Mouse (Mus musculus) midbrain, embryonic 15.5 days (tissue): ENCODE results near the gene Ltbp4. TPM values are rescaled to one million over a fixed set of nuclear protein-coding genes. Genes with fewer than 3 reads are reported as not detected.

ENCODE experiments used
- ATAC-seq: fragments of 200-750 bp; cut with Nextera tagmentation; replicated peaks from 2 replicates; pipeline ENCODE4 v1.8.0; 2017; ENCODE audit warnings: moderate TSS enrichment
- H3K27ac ChIP-seq: fragments of 300-500 bp; sonication (generic); 2 replicates; pipeline ENCODE4 v1.5.1; 2015; ENCODE audit warnings: mild to moderate bottlenecking, inconsistent platforms
- H3K27me3 ChIP-seq: fragments of 300-500 bp; sonication (generic); replicated peaks from 2 replicates; pipeline ENCODE4 v1.6.1; 2015; ENCODE audit warnings: inconsistent platforms
- H3K36me3 ChIP-seq: fragments of 300-500 bp; sonication (generic); replicated peaks from 2 replicates; pipeline ENCODE4 v1.6.1; 2015; ENCODE audit warnings: inconsistent platforms
- H3K4me1 ChIP-seq: fragments of 300-500 bp; sonication (generic); 2 replicates; pipeline ENCODE4 v1.6.1; 2015; ENCODE audit warnings: inconsistent platforms
- H3K4me2 ChIP-seq: fragments of 300-500 bp; sonication (generic); 2 replicates; pipeline ENCODE4 v1.6.1; 2015; ENCODE audit warnings: inconsistent platforms, mild to moderate bottlenecking, moderate library complexity
- H3K4me3 ChIP-seq: fragments of 300-500 bp; sonication (generic); 2 replicates; pipeline ENCODE4 v1.5.1; 2015; ENCODE audit warnings: mild to moderate bottlenecking, inconsistent platforms
- H3K9ac ChIP-seq: fragments of 300-500 bp; sonication (generic); 2 replicates; pipeline ENCODE4 v1.6.1; 2015; ENCODE audit warnings: mild to moderate bottlenecking, inconsistent platforms
- H3K9me3 ChIP-seq: fragments of 300-500 bp; sonication (generic); 2 replicates; pipeline ENCODE4 v1.6.1; 2016; ENCODE audit warnings: inconsistent platforms
- WGBS: fragments of 180-500 bp; shearing (Covaris S2); methylation state at CpG from one replicate; pipeline ENCODE4 v1.1.7; 2015; ENCODE audit warnings: mixed read lengths; 5-methylcytosine and 5-hydroxymethylcytosine counted together
- polyA plus RNA-seq: library from polyadenylated mRNA; unstranded; fragments of >200 nt; fragmentation: Nextera tagmentation; extraction: Ambion mirVana; gene quantifications from 2 replicates; pipeline ENCODE4 v1.2.1, GENCODE M21; 2015

Gene Ltbp4
- polyA plus RNA-seq, 1 experiment from 2014 or later: 13.4 TPM

GRCm38 (mm10) chr7:27261888-27262287, 75.6 kb downstream of the Ltbp4 start:
- Histone ChIP-seq H3K9me3 (no peaks in the 10 kb centered on the region), H3K36me3 (peaks cover 24% of the 10 kb centered on the region), H3K4me1 (peaks cover 31% of the 10 kb centered on the region), H3K4me2 (no peak overlapping the region), H3K27me3 (no peaks in the 10 kb centered on the region), H3K27ac (no peak overlapping the region), H3K9ac (no peak overlapping the region), H3K4me3 (no peak overlapping the region)
- ATAC-seq: no peak
- WGBS: 69% methylated on average over 6 of the region's 6 CpGs

DNA sequence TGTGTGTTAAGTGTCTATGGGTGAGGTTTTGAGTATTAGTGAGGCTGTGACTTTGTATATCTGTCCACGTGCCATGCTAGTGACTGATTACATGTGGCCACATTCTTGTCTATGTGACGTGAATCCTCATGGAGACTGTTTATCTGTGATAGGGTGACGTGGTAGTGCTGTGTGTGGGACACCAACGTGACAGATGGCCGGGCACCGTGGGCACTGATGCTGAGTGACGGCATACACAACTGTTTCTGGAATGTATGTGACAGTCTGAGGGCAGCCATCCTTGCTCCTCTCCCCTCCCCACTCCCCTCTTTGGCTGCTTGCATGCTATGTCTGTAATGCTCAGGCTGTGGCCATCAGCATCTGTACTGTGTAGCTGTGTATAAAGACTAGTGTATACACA, 76.6 kb downstream of the Ltbp4 start:
- Histone ChIP-seq H3K27me3 (no peaks in the 10 kb centered on the region), H3K4me1 (peaks cover 31% of the 10 kb centered on the region), H3K36me3 (peaks cover 16% of the 10 kb centered on the region), H3K4me3 (peak overlapping the region; percentile 83), H3K27ac (peak overlapping the region; percentile 93; the same call in 1 of the 2 replicates), H3K9ac (peak overlapping the region; percentile 94; the same call in 1 of the 2 replicates), H3K9me3 (no peaks in the 10 kb centered on the region), H3K4me2 (peak overlapping the region; percentile 86)
- no peak for ATAC-seq
- 40% methylated on average over 7 of the region's 7 CpGs for WGBS

DNA sequence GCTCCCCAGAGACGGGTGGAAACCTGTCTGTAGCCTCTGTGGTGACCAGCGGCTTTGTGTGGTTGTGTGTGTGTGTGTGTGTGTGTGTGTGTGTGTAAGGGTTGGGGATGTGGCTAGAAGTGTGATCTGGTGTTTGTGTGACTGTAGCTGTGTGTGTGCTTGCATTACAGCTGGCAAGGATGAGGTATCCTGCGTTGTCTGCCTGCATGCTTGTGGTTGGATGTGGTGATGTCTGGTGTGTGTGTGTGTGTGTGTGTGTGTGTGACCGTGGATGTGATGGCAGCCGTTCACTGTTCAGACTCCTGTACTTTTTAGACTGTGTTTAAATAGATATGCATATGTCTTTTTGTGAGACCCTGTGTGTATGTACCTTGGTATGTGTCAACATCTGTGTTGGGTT, 77.7 kb downstream of the Ltbp4 start:
- 10% methylated on average over 5 of the region's 5 CpGs for WGBS
- no peaks in the 10 kb centered on the region for H3K9me3 ChIP-seq
- peaks cover 7% of the 10 kb centered on the region; the same call in 1 of the 2 replicates for H3K36me3 ChIP-seq
- H3K4me2 ChIP-seq: peak overlapping the region; percentile 86
- peak overlapping the region; percentile 83 for H3K4me3 ChIP-seq
- H3K27me3 ChIP-seq: no peaks in the 10 kb centered on the region
- peak; percentile 9 for ATAC-seq
- peak overlapping the region; percentile 93 for H3K27ac ChIP-seq
- H3K4me1 ChIP-seq: peaks cover 31% of the 10 kb centered on the region
- H3K9ac ChIP-seq: peak overlapping the region; percentile 94

GRCm38 (mm10) chr7:27259271-27259721, 78.2 kb downstream of the Ltbp4 start:
- peak; percentile 19 for ATAC-seq
- H3K9me3 ChIP-seq: no peaks in the 10 kb centered on the region
- H3K36me3 ChIP-seq: peaks cover 6% of the 10 kb centered on the region; the same call in 1 of the 2 replicates
- H3K4me3 ChIP-seq: peak overlapping the region; percentile 83
- WGBS: 1% methylated on average over 9 of the region's 9 CpGs
- peaks cover 31% of the 10 kb centered on the region for H3K4me1 ChIP-seq
- peak overlapping the region; percentile 93 for H3K27ac ChIP-seq
- peak overlapping the region; percentile 94 for H3K9ac ChIP-seq
- no peaks in the 10 kb centered on the region for H3K27me3 ChIP-seq
- H3K4me2 ChIP-seq: peak overlapping the region; percentile 86

- peaks cover 31% of the 10 kb centered on the region for H3K4me1 ChIP-seq
- peak; percentile 75 for ATAC-seq
- no peaks in the 10 kb centered on the region; the same call in 1 of the 2 replicates for H3K36me3 ChIP-seq
- H3K9ac ChIP-seq: peak within 1 kb of the TSS; percentile 94
- under 1% methylated on average over 43 of the region's 47 CpGs for WGBS
- H3K4me2 ChIP-seq: peak within 1 kb of the TSS; percentile 86
- peak within 1 kb of the TSS; percentile 93 for H3K27ac ChIP-seq
- no peaks in the 10 kb centered on the region for H3K27me3 ChIP-seq
- no peaks in the 10 kb centered on the region for H3K9me3 ChIP-seq
- H3K4me3 ChIP-seq: peak within 1 kb of the TSS; percentile 83
Observed at GRCm38 (mm10) chr7:27258205-27258899, 79.1 kb downstream of the Ltbp4 start, which contains the start of gene Numbl. Numbl (plus strand) TSS chr7:27258433.

DNA sequence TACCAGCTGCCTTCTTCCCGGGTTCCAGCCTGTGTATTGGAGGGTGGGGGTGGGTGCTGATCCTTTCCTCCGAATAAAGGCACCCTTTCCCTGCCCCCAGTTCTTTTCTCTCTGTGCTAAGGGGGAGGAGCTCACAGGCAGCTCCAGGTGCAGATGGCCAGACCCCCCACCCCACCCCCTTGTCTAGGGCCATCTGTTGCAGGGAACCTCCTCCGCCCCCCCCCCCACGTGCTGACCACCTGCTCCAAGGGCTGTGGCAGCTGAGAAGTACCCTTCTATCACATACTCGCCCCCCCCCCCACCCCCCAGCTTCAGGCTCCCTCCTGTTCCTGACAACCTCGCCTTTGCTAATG, 79.7 kb downstream of the Ltbp4 start:
- peak overlapping the region; percentile 93 for H3K27ac ChIP-seq
- no peaks in the 10 kb centered on the region for H3K9me3 ChIP-seq
- peaks cover 31% of the 10 kb centered on the region for H3K4me1 ChIP-seq
- H3K27me3 ChIP-seq: no peaks in the 10 kb centered on the region
- H3K36me3 ChIP-seq: no peaks in the 10 kb centered on the region; the same call in 1 of the 2 replicates
- peak overlapping the region; percentile 83; the same call in 1 of the 2 replicates for H3K4me3 ChIP-seq
- peak overlapping the region; percentile 86 for H3K4me2 ChIP-seq
- peak; percentile 10 for ATAC-seq
- WGBS: 0% methylated on average over 3 of the region's 6 CpGs
- no peak overlapping the region; the same call in 1 of the 2 replicates for H3K9ac ChIP-seq

GRCm38 (mm10) chr7:27257046-27257851, 80.2 kb downstream of the Ltbp4 start:
- Histone ChIP-seq H3K4me2 (peak overlapping the region; percentile 86), H3K36me3 (no peaks in the 10 kb centered on the region), H3K27me3 (no peaks in the 10 kb centered on the region), H3K4me1 (peaks cover 31% of the 10 kb centered on the region), H3K9ac (no peak overlapping the region), H3K27ac (peak overlapping the region; percentile 66), H3K9me3 (no peaks in the 10 kb centered on the region), H3K4me3 (peak overlapping the region; percentile 12; the same call in 1 of the 2 replicates)
- WGBS: 9% methylated on average over 27 of the region's 27 CpGs
- ATAC-seq: no peak

GRCm38 (mm10) chr7:27255721-27256120, 81.8 kb downstream of the Ltbp4 start:
- no peak overlapping the region for H3K27ac ChIP-seq
- H3K9ac ChIP-seq: no peak overlapping the region
- no peaks in the 10 kb centered on the region for H3K36me3 ChIP-seq
- WGBS: 78% methylated on average over 3 of the region's 3 CpGs
- no peak overlapping the region for H3K4me2 ChIP-seq
- H3K9me3 ChIP-seq: no peaks in the 10 kb centered on the region
- H3K4me1 ChIP-seq: peaks cover 16% of the 10 kb centered on the region
- H3K4me3 ChIP-seq: no peak overlapping the region
- H3K27me3 ChIP-seq: no peaks in the 10 kb centered on the region
- ATAC-seq: no peak

Other genes starting within 250 kb of the Ltbp4 start
- gene Cyp2f2, start 217.8 kb downstream of the Ltbp4 start, polyA plus RNA-seq: 0.09 and 0.15 TPM in 2 replicates
- 0.11 TPM in 1 of 2 replicates, not detected in the other for gene Cyp2t4, start 184.0 kb downstream of the Ltbp4 start, polyA plus RNA-seq
- gene Egln2, start 170.9 kb downstream of the Ltbp4 start, polyA plus RNA-seq: 113 and 126 TPM in 2 replicates
- 101 and 107 TPM in 2 replicates for gene Rab4b, start 158.8 kb downstream of the Ltbp4 start, polyA plus RNA-seq
- gene Gm21983, start 156.6 kb downstream of the Ltbp4 start, polyA plus RNA-seq: 0.40 and 0.62 TPM in 2 replicates
- 14.0 and 16.2 TPM in 2 replicates for gene Mia, start 156.5 kb downstream of the Ltbp4 start, polyA plus RNA-seq
- gene BC024978, start 141.9 kb downstream of the Ltbp4 start, polyA plus RNA-seq: 3.7 and 3.9 TPM in 2 replicates
- gene Snrpa, start 141.4 kb downstream of the Ltbp4 start, polyA plus RNA-seq: 204 and 215 TPM in 2 replicates
- gene Itpkc, start 109.0 kb downstream of the Ltbp4 start, polyA plus RNA-seq: 8.5 and 8.7 TPM in 2 replicates
- 26.9 and 27.9 TPM in 2 replicates for gene Coq8b, start 104.7 kb downstream of the Ltbp4 start, polyA plus RNA-seq
- 58.7 and 66.3 TPM in 2 replicates for gene Numbl, start 79.3 kb downstream of the Ltbp4 start, polyA plus RNA-seq
- gene Shkbp1, start 18.3 kb upstream of the Ltbp4 start, polyA plus RNA-seq: 63.9 and 64.7 TPM in 2 replicates
- gene Gm20479, start 19.7 kb upstream of the Ltbp4 start, polyA plus RNA-seq: not detected in 2 replicates
- 4.0 and 4.4 TPM in 2 replicates for gene Sptbn4, start 110.0 kb upstream of the Ltbp4 start, polyA plus RNA-seq
- 17.9 and 19.5 TPM in 2 replicates for gene Blvrb, start 110.3 kb upstream of the Ltbp4 start, polyA plus RNA-seq
- gene Sertad3, start 136.1 kb upstream of the Ltbp4 start, polyA plus RNA-seq: 7.9 and 9.9 TPM in 2 replicates
- gene Sertad1, start 149.2 kb upstream of the Ltbp4 start, polyA plus RNA-seq: 8.3 and 9.2 TPM in 2 replicates
- gene Prx, start 161.6 kb upstream of the Ltbp4 start, polyA plus RNA-seq: 1.4 and 1.6 TPM in 2 replicates
- gene Hipk4, start 185.6 kb upstream of the Ltbp4 start, polyA plus RNA-seq: 0.83 and 0.99 TPM in 2 replicates
- 156 and 157 TPM in 2 replicates for gene Pld3, start 215.5 kb upstream of the Ltbp4 start, polyA plus RNA-seq
- 38.7 and 40.5 TPM in 2 replicates for gene 2310022A10Rik, start 215.5 kb upstream of the Ltbp4 start, polyA plus RNA-seq